Mouse (Mus musculus) cerebellum, adult 11-12 months (tissue): ENCODE data around the gene Tfeb.

Source experiments
- DNase-seq: peaks from one replicate; pipeline ENCODE4 v3.0.0; 2022

Gene Tfeb

DNA sequence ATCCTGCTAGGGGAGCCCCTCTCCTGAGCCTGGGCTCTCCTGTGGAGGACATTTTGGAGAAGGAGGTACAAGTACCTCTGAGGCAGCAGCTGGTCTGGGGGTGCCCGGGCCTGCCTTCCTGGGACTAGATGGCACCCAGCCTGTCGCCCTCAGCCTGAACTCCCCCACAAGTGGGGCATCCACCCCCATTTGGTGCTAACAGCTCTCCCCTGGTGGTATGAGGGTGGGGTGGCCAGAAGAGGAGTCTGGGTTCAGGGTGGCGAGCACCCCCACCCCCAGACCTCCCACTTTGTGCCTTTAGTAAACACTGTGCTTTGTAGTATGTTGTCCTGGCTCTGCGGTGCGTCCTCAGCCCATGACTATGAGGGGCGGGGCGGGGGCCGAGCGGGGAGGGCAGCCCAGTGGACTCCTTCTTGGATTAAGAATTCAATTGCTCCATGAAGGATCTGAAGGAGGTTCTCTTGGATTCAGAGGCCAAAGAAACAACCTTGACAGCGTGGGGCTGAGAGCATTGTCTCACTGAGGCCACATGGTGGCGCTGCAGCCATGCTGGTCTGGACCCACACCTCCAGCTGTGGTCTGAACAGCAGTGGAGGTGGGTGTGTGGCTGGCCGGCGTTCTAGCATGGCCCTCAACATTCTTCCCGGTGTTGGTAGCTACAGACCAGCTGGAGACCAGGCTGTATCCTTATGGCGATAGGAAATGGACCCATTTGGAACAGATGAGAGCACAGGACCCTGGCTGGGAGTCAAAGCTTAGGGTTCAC is 55.5 kb downstream of the Tfeb start:
- DNase-seq = no peak

DNA sequence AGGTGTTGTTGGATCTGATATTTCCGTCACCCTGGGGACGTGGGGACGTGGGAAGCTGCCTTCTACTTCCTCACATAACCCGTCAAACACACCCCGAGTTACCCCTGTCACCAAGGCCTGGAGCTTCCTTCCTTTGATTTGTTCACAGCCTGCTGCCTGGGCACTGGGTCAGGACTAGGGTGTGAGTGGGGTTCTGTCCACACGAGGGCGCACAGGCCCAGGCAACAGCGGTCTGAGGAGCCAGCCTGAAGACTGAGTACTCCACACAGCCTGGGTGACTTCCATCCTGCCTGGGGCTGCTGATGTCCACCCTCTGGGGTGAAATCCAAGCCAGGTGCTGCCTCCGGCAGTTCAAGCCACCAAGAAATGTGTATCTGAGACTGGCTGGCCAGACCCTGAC is 56.5 kb downstream of the Tfeb start:
- DNase-seq = peak; percentile 77

DNA sequence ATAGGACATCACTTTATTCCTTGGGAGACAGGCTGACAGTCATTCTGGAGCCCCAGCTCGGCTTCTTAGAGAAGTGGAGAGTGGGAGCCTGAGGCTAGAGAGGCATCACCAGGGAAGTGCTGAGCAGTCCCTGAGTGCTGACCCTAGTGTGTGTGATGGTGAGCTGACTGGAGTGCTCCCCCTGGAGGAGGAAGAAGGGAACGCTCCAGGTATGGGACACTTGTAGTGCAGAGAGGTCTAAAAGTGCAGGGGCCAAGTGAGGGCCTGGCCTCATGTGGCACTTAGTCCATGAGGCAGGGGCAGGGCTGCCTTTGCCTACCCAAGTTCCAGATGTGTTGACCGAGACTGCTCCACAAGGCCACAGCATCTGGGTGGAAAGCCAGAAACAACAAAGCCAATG is 58.6 kb downstream of the Tfeb start:
- DNase-seq = no peak

DNA sequence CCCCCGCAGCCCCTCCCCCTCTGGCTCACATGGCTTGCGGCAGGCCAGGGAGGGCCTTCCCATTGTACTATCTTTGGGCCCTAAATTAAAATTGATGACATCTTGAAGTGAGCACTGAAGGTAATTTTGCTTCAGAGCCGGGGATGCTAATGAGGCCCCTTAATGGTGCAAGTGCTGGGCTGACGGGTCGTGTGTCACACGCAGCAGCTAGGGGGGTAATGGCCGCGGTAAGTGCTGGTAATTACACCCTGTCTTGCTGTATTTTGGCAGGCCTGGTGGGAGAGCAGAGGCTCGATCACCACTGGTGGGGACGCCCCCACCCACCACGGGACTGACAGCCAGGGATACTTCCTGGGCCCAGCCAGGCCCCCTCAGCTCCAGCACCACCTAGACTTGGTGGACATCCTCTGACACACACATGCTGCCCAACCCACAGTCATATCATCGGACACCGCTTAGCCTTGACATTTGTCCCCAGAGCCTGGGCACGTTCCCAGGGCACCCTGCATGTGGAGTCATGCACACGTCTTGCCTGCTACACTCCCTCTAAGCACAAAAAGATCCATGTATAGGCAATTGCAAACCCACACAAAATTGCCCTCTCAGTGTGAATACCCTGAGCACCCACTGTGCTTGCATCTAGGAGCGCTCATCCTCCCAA is 59.5 kb downstream of the Tfeb start:
- no peak for DNase-seq

DNA sequence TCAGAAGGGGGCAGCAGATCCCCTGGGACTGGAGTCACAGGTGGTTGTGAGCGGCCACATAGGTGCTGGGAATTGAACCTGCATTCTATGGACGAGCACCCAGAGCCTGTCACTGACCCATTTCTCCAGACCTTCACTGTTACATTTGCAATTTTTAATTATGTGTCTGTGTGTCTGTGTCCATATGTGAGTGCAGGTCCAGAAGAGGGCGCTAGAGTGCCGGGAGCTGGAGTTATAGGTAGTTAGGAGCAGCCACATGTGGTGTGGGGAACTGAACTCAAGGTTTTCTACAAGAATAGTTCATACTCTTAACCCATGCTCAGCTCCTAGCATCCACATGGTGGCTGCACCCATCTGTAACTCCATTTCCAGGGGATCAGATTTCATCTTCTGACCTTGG is 60.1 kb downstream of the Tfeb start:
- no peak for DNase-seq

DNA sequence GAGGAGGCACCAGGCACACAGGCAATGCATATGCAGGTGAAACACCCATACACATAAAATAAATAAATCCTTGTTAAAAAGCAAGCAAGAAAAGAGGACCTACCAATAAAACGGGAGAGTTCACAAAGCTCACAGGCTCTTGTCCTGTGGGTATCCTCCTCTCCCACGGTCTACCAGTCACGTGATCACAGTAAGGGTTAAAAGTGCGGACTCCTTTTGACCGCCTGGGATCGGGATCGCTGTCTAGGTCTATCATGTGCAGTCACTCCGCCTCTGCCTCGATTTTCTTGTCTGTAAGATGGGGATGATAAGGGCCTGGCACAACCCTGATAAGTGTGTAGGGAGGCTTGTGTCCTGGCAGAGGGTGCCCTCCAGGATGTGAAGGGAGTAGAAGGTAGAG is 60.6 kb downstream of the Tfeb start:
- no peak for DNase-seq

DNA sequence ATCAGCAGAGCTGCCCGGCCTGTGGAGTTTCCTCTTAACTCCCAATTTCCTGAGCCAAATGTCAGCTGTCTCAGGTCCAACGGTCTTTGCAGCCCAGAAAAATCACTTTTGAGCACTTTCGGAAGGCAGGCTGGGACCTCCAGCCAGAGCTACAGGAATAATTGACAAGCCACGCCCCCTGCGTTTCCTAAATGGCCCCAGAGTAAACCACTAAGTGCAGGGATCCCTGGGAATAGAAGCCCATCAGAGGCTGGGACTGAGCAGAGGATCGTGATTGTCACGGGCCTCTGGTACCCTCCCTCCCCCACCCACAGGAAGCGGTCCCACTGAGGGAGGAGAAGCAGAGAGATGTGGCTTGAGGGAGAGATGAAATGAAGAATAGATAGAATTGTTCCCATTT is 66.0 kb downstream of the Tfeb start:
- no peak for DNase-seq

DNA sequence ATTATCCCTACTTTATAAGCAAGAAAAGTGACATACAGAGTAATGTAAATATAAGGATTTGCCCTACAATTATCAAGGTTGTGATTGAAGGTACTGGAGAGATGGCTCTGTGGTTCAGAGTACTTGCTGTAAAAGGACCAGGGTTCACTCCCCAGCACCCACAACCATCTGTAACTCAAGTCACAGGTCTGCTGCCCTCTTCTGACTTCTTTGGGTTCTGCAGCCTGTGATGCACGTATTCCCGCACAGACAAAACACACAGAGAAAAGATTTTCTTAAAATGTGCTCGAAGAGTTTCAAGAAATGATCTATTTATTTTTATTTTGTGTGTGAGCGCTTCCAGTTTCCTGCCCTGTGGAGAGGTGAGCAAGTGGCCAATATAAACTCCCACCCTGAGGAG is 66.8 kb downstream of the Tfeb start:
- DNase-seq = no peak

DNA sequence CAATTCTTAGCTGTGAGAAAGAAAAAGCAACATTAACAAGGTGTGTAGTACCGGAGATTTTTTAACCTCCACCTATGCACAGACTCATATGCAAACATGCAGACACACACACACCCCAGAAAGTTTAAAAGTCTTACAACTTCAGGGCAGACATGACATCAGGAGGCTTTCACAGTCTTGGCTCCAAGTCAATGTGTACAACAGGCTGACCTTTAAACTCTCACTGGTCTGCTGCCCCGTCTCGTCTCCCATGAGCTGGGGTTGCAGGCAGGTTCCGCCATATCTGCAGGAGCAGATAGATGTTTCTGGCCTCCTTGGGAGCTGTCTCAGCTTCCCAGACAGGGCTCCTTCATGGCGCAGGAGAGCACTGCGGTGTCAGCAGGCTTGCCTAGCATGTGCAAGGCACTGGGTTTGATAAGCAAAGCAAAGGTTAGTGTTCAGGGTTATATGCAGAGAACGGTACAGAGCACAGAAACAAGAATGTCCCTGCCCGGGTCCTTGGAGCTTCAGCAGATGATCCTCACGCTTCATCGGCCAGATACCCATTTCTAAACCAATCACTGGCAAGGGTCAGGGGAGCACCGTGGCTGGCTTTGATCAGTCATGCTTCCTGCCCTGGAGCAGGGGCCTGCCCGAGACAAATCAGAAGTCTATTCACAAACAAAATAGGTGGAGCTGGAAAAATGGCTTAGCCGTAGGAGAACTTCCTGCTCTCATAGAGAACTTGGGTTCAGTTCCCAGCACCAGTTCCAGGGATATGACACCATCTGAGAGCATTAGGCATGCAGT is 68.4 kb downstream of the Tfeb start:
- no peak for DNase-seq

DNA sequence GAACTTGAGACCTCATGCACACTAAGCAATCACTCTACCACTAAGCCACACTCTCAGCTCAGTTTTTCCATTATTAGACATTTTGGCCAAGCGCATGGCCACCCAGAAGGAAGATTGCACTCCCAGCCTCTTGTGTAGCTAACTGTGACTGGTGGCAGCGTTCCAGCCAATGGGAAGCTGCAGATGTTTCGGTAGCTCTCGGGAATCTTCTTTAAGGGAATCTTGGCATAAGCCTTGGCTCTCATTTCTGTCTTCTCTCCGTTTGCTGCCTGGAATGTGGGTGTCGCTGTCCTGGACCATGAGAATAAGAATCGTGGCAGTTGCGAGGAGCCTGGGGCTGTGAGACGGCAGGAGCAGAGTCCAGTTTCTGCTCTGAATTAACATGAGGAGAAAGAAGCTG is 69.4 kb downstream of the Tfeb start:
- DNase-seq = no peak

DNA sequence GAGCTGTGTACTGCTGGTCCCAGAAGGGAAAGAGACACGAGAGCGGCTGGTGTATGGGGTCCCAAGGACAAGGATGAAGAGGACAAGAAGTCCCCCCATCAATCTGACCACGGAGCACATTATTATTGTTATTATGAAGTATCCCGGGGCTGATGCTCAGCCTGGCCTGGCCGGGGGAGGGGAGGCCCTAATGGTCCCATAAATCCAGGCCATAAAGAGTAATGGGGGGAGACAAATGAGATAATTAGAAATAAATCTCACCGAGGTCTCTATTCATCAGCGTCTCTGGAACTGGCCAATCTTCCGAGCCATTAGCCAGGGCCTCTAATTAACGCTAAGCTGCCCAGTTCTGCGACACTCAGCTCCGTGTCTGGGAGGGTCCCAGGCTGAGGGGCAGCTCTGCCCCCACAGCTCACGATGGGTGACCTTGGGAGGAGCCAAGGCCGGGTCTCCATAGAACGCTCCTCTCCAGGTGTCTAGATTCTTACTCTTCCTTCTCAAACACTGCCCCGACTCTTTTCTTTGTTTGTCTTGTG is 74.5 kb downstream of the Tfeb start:
- DNase-seq = no peak

DNA sequence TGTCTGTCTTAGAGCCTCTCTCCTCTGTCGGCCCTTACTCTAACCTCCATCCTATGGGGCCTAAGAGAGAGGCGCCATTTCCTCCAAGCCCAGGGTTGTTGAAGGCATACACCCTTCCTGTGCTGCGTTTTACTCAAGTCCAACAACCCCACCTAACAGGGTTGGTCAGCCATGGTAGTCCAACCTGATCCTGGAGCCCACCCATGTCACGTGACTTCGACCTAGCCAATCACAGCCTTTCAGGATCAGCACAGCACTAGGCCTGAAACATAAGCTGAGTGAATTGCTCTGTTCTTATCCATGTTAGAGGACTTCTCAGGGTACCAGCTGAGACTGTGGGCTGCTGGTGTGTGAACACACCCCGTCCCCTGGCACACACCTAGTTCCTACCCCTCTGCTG is 75.4 kb downstream of the Tfeb start:
- no peak for DNase-seq

DNA sequence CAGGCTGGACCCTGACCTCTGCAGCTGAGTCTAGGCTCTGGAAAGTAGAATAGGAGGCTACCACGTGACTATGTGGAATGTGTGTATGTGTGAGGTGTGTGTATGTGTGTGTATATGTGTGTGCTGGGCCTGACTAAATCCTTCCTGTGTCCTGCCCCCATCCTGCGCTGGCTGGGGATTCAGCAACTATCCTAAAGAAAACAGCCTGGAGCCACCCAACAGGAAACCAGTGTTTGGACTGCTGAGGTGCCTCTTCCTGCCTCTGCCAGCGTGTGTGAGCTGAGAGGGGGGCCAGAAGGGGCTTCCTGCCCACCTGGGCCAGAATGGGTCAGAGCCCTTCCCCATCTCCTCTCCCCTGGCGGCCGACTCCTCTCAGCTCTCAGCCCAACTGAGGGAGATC is 76.8 kb downstream of the Tfeb start:
- no peak for DNase-seq

DNA sequence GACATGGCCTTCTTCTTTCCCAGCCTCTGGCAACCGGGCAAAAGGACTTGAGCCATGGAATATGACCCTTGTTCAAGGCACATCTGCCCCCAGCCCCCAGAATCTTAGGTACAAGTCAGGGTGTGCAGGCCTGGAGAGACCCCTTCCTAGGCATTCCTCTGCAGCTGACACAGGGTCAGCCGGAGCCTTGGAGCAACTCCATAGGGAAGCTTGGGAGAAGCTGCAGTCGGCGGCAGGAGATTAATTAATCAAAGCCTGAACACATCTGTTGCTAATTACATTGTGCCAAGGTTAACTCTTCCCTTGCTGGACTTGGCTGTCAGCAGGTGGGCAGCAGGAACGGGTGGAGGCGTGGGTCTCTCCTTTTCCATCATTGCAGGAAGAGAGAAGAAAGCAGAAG is 77.7 kb downstream of the Tfeb start:
- no peak for DNase-seq

DNA sequence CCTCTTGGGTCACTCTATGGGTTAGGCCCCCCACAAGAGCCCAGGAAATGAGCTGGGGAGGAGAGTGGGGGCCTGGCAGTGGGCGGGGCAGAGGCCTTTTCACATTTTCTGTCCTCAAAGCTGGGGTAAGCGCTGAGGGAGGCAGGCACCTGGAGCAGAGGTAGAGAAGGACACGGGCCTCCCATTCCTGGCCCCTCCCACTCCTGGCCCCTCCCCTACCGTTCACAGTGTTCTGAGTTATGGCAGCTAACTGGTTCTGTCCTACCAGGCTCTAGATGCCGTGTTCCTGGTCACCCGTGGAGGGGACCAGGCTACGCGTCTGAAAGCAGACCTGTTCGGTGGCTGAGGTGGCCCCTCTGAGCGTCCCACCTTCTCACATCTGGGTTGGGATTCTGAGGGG is 78.6 kb downstream of the Tfeb start:
- DNase-seq = no peak

DNA sequence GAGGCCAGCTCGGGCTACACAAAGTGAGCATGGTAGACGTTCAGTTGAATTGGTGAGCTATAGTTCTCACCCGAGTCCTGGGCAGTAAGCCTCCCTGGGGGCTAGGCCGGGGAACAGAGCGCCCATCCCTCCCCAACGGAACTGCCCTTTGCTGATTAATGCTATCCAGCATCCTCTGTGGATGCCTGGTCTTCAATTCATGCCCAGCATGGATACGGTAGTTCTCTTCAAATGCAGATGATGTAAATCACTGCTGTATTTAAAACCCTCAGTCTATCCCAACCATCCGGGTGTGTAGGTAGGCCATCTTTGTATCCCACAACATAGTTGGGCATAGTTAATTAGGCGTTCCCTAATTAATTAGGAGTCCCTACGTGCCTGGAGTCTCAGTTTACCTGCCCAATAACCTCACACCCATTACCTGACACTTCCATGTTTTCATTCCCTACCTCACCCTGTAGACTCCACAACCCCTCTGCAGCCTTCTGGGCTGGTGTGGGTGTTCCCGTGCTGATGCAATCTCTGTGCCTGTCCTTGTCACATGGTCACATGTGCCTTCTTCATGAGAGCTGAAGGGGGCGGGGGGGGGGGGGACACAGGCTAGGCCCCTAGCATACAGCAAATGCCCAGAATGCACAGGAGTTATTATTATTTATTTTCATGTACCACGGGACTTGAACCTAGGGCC is 81.4 kb downstream of the Tfeb start:
- no peak for DNase-seq

DNA sequence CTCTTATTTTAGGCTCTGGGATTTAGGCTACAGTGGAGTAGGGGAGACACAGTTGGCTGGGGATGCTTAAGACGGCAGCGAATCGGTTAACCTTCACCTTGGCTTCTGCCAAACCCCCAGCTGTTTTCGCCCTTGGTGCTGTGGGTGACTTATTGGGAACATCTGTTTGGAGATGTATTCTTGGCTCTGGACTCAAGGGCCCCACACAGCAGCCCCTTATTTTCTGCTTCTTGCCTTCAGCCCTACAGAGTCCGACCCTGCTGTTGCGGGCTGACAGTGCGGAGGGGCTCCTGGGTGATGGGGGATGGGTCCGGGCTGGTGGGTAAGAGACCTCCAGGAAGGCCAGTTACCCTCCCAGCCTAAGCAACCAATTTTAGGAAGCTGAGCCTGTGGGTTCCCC is 84.5 kb downstream of the Tfeb start:
- no peak for DNase-seq

DNA sequence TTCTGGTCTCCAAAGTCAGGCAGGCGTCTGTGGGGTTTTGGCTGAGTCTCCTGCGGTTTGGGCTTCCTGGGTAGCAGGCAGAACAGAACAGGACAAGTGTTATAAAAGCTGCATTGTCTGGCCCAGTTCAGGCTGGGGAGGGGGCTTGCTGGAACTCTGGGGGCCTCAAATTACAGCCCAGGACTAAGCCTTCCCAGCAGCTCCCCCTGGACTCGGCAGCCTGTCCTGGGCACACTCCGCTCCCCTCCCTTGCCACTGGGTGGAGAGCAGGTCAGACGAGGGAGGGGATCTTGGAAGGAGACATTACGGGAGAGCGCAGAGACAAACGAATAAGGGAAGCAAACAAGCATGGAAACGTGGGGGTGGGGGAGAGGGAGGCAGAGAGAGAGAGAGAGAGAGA is 94.3 kb downstream of the Tfeb start:
- DNase-seq = no peak

DNA sequence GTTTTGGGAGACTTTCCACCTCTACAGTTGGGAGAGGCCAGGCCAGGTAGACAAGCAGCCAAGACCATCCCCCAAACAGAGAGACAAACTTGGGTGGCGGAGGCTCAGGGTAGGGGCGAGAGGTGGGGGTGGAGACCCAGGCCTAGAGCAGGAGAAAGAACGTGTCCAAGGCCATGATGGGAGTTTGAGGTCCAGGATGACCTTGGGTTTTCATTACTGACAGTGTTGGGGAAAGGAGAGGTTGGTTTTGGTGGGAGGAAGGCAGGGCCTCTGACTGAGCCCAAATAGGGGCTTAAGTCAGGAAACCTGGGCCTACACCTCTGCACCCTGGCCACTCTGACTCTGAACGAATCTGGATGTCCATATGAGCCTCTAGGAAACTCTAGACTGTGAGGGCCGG is 94.9 kb downstream of the Tfeb start:
- no peak for DNase-seq

DNA sequence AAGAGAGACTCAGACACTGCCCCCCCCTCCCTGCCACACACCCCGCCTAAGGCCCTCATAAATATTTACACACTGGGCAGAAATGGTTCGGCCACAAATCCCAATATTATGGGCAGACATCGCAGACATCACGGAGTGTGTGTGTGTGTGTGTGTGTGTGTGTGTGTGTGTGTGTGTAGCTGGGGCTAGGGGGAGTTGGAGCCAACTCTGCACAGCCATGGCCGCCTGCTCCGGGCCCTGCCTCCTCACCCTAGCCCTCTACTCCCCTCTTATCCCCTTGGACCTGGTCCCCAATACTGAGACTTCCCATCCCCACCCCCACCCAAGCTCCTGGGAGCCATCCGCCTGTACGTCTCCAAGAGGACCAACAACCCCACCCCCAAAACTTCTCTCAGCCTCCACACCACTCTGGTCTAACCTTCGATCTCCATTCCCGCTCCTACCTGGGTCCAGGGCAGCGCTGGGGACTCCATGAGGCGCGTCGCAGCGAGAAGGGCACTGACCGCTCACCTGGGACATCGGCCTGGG is 95.7 kb downstream of the Tfeb start:
- DNase-seq = no peak

DNA sequence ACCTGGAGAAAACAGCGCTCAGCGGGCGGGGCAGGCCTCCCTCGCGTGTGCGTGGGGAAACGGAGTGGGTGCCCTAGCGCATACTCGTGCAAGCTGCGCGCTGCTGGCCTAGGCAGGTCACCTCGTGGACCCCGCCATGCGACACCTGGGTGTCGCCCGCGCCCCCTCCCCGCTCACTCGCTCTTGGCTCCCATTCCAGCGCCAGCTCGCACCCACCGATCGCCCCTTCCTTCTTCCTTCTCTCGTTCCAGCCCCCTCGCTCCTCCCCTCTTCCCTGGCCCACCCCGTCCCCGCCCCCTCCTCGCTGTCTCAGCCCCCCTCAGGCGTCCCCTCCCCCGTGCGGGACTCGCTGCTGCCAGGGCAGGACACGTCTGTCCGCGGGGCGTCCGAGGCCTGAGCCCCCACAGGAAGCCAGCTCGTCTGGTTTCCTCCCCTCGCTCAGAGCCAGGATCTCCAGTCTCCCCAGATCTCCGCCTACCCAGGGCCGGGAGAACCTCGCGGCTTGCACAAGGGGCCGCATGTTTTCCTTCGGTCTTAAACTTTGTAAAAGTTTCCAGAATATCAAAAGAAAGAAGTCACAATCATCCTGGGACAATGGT is 96.3 kb downstream of the Tfeb start:
- DNase-seq = no peak

DNA sequence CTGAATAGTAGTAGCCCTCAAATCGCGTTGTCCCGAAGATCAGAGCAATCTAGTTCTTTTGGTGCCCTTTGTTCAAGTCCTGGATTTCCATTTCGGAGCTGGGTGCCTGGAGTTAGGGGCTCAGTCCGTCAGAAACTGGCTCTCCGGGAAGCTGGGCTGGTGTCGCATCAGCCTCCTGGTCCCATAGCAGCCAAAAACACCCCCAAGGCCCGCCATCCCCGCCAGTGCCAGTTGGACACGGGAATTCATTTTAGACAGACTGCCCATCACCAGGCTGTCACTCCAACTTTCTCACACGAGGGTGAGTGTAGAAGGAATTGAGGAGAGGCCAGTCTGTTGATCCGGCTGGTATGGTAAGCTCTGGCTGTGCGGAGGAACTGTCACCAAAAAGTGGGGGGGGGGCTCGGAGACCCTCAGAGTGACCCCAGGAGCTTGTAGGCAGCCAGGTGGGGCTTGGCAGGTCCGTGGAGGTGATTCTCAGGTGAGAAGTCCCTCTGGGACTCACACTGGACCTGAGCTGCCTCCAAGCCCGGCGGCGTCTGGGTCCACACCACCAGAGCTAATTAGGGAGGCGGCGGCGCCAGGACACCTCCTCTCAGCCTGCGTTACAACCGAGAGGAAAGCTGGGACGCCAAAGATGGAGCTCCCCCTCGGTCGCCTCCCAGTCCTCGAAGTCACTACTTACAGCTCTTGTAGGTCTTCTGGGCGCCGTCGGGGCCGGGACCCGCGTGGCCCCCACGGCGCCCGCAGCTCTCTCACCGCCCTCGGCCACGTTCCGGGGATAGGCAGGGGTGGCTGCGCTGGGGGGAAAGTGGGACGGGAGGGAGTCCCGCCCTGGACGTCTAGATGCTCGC is 97.0 kb downstream of the Tfeb start:
- no peak for DNase-seq
